Mouse (Mus musculus): ENCODE results near the gene Smc6.

DNA sequence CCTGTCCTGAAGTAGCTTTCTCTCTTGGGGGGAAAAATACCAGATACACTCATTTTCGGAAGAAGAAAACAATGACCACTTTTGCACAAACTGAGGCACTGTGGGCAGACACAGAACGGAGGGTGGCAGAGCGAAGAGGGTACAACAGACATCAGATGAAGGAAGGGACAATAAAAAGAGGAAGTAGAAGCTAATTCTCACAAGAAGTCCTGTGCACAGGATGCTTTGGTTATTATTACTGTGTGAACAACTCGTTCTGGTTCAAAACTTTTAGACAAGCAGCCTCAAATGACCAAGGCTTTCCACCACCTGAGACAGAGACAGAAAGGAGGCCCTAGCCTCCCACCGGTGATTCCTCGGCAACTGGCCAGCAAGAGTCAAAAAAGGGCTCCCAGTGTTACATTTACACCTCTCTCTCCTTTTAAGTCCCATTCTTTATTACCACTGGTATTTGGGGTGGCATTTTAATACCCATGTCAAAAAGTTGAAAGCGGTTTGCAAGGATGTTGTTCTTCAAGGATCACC is 47.9 kb upstream of the Smc6 start:
- TF ChIP-seq GATA1 (IDR thresholded peaks at IDR 0.05; ENCODE audit: low read length) (no peak), TAL1 (IDR thresholded peaks at IDR 0.05; ENCODE audit: low read length) (no peak)

Data from erythroblast, embryonic 14.5 days (primary cell).